Mouse (Mus musculus): ENCODE measurements around the gene Bcan.

The Bcan gene

GRCm38 (mm10) chr3:87943586-87943985, 56.4 kb downstream of the Bcan start:
- DNase-seq = no peak

GRCm38 (mm10) chr3:87942471-87942870, 57.6 kb downstream of the Bcan start:
- DNase-seq = no peak

GRCm38 (mm10) chr3:87940611-87941010, 59.4 kb downstream of the Bcan start:
- no peak for DNase-seq

Data from kidney, adult 8-10 months (tissue).